Mouse (Mus musculus) hindbrain, embryonic 13.5 days (tissue): Measurements from ENCODE around the gene Umps. TPM values are rescaled to one million over a fixed set of nuclear protein-coding genes. Genes with fewer than 3 reads are reported as not detected.
A peak's percentile ranks its signal among the peaks of the same experiment; 100 is the strongest.

Experiments used
- ATAC-seq: fragments of 200-750 bp; cut with Nextera tagmentation; 2 replicates; pipeline ENCODE4 v1.8.0; 2017; ENCODE audit warnings: moderate TSS enrichment; ENCODE audit not compliant: low FRiP score
- H3K27ac ChIP-seq: fragments of 300-500 bp; sonication (generic); 2 replicates; pipeline ENCODE4 v1.5.1; 2015; ENCODE audit warnings: inconsistent platforms, mild to moderate bottlenecking, moderate library complexity
- H3K27me3 ChIP-seq: fragments of 300-500 bp; sonication (generic); 2 replicates; pipeline ENCODE4 v1.6.1; 2015; ENCODE audit warnings: mild to moderate bottlenecking, inconsistent platforms
- H3K36me3 ChIP-seq: fragments of 300-500 bp; sonication (generic); 2 replicates; pipeline ENCODE4 v1.6.1; 2015; ENCODE audit warnings: mild to moderate bottlenecking, inconsistent platforms
- H3K4me1 ChIP-seq: fragments of 300-500 bp; sonication (generic); replicated peaks from 2 replicates; pipeline ENCODE4 v1.6.1; 2015; ENCODE audit warnings: inconsistent platforms
- H3K4me2 ChIP-seq: fragments of 300-500 bp; sonication (generic); 2 replicates; pipeline ENCODE4 v1.6.1; 2015; ENCODE audit warnings: inconsistent platforms, mild to moderate bottlenecking, moderate library complexity
- H3K4me3 ChIP-seq: fragments of 300-500 bp; sonication (generic); 2 replicates; pipeline ENCODE4 v1.5.1; 2015; ENCODE audit warnings: mild to moderate bottlenecking, inconsistent platforms
- H3K9ac ChIP-seq: fragments of 300-500 bp; sonication (generic); 2 replicates; pipeline ENCODE4 v1.6.1; 2015; ENCODE audit warnings: mild to moderate bottlenecking, inconsistent platforms
- H3K9me3 ChIP-seq: fragments of 300-500 bp; sonication (generic); 2 replicates; pipeline ENCODE4 v1.6.1; 2016; ENCODE audit warnings: inconsistent platforms
- WGBS: fragments of 180-500 bp; shearing (Covaris S2); methylation state at CpG from one replicate; pipeline ENCODE4 v1.1.7; 2015; 5-methylcytosine and 5-hydroxymethylcytosine counted together
- polyA plus RNA-seq: library from polyadenylated mRNA; unstranded; fragments of >200 nt; fragmentation: Nextera tagmentation; extraction: Ambion mirVana; gene quantifications from 2 replicates; pipeline ENCODE4 v1.2.1, GENCODE M21; 2015

The Umps gene
- polyA plus RNA-seq, 1 experiment from 2014 or later = 22.0 TPM

- 75% methylated on average over 8 of the region's 8 CpGs for WGBS
Observed at GRCm38 (mm10) chr16:33937567-33937966, 29.3 kb downstream of the Umps start.

DNA sequence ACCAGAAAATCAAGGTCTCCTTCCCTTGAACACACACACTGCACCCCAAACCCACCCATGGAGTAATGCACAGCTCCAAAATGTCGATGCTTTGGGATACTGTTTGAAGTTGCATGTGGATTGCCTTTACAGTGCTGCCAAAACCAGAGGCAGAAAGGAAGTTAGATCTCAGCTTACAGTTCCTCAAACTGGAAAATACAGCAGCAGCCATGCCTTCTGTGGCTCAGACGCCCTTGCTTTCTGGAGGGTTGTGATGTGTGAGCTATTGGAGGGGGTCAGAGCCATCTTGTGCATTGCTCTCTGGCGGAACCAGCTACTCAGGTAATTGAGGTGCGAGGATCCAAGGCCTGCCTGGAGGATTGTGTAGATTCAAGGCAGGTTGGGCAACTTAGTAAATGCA is 30.0 kb downstream of the Umps start:
- no peak for ATAC-seq
- H3K27me3 ChIP-seq = peaks cover 3% of the 10 kb centered on the region; the same call in 1 of the 2 replicates
- WGBS = 87% methylated on average over 4 of the region's 4 CpGs

More at GRCm38 (mm10) chr16:33937567-33937966, 29.3 kb downstream of the Umps start:
- peaks cover 45% of the 10 kb centered on the region for H3K4me1 ChIP-seq
- peaks cover 3% of the 10 kb centered on the region; the same call in 1 of the 2 replicates for H3K27me3 ChIP-seq
- no peaks in the 10 kb centered on the region for H3K9me3 ChIP-seq
- ATAC-seq = no peak
- H3K36me3 ChIP-seq = no peaks in the 10 kb centered on the region
- H3K4me2 ChIP-seq = no peak overlapping the region
- no peak overlapping the region for H3K4me3 ChIP-seq
- no peak overlapping the region for H3K9ac ChIP-seq
- H3K27ac ChIP-seq = no peak overlapping the region

GRCm38 (mm10) chr16:33935407-33935785 is 31.4 kb downstream of the Umps start:
- 91% methylated on average over 6 of the region's 6 CpGs for WGBS
- H3K27ac ChIP-seq = no peak overlapping the region
- H3K4me3 ChIP-seq = no peak overlapping the region
- ATAC-seq = no peak
- no peak overlapping the region for H3K9ac ChIP-seq
- no peaks in the 10 kb centered on the region for H3K36me3 ChIP-seq
- peaks cover 24% of the 10 kb centered on the region for H3K4me1 ChIP-seq
- H3K27me3 ChIP-seq = peaks cover 3% of the 10 kb centered on the region; the same call in 1 of the 2 replicates
- H3K4me2 ChIP-seq = no peak overlapping the region
- H3K9me3 ChIP-seq = no peaks in the 10 kb centered on the region

More for the DNA sequence above, 30.0 kb downstream of the Umps start:
- no peak overlapping the region for H3K4me2 ChIP-seq
- no peaks in the 10 kb centered on the region for H3K36me3 ChIP-seq
- H3K27ac ChIP-seq = no peak overlapping the region
- peaks cover 39% of the 10 kb centered on the region for H3K4me1 ChIP-seq
- no peaks in the 10 kb centered on the region for H3K9me3 ChIP-seq
- H3K9ac ChIP-seq = no peak overlapping the region
- H3K4me3 ChIP-seq = no peak overlapping the region

DNA sequence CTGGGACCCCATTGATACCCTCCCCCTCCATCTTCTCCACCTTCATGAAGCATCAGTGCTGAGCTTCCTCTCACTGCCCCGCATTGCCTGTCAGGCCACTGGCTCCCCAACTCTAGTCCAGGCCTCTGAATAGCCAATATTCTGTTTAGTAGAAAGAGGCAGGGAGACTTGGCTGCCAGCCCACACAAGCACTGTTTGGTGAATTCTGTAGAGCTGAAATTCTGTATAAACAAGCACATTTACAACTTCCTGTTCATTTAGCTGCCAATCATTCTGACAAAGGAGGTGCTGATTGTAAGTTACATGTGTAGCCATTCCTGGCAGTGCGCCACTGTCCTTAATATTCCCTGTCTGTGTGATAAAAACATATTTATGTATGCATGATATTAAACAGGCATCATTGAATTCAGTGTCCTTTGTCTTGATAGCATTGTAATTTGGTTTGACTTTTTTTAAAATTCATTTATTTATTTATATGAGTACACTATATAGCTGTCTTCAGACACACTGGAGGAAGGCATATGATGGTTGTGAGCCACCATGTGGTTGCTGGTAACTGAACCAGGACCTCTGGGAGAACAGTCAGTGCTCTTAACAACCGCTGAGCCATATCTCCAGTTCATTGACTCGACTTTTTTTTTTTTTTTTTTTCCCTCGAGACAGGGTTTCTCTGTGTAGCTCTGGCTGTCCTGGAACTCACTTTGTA is 32.0 kb downstream of the Umps start:
- Histone ChIP-seq H3K4me2 (no peak overlapping the region), H3K27me3 (peaks cover 3% of the 10 kb centered on the region; the same call in 1 of the 2 replicates), H3K4me3 (no peak overlapping the region), H3K9me3 (no peaks in the 10 kb centered on the region), H3K9ac (peak overlapping the region; percentile 19; the same call in 1 of the 2 replicates), H3K27ac (peak overlapping the region; percentile 44; the same call in 1 of the 2 replicates), H3K36me3 (no peaks in the 10 kb centered on the region), H3K4me1 (peaks cover 18% of the 10 kb centered on the region)
- 63% methylated on average over 5 of the region's 5 CpGs for WGBS
- no peak for ATAC-seq

GRCm38 (mm10) chr16:33933411-33933810 is 33.4 kb downstream of the Umps start:
- Histone ChIP-seq H3K4me2 (no peak overlapping the region), H3K4me1 (peaks cover 24% of the 10 kb centered on the region), H3K9me3 (no peaks in the 10 kb centered on the region), H3K27me3 (peaks cover 3% of the 10 kb centered on the region; the same call in 1 of the 2 replicates), H3K9ac (no peak overlapping the region), H3K27ac (no peak overlapping the region), H3K36me3 (no peaks in the 10 kb centered on the region), H3K4me3 (no peak overlapping the region)
- no peak for ATAC-seq
- WGBS = 94% methylated on average over 11 of the region's 11 CpGs

DNA sequence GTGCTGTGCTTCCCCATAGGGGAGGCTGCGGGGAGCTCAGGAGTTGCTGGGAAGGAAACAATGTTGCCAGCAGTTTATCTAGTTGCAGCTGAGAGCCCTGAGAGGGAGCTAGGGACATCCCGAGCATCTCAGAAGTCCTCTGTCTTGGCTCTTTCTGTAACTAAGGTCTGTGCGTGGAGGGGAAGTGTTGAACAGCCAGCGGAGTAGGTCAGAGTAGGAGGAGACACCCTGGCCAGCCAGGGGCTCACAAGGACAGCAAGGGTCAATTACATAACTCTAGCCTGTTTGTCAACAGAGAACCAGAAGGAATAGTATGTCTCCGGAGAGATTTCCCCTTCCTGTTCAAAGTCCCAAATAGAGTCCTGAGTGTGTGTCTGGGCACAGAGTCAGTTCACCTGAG is 34.7 kb downstream of the Umps start:
- WGBS = 75% methylated on average over 5 of the region's 5 CpGs
- peaks cover 3% of the 10 kb centered on the region; the same call in 1 of the 2 replicates for H3K27me3 ChIP-seq
- no peak for ATAC-seq
- no peak overlapping the region for H3K4me2 ChIP-seq
- no peaks in the 10 kb centered on the region for H3K9me3 ChIP-seq
- no peak overlapping the region for H3K9ac ChIP-seq
- H3K4me1 ChIP-seq = peaks cover 24% of the 10 kb centered on the region
- no peak overlapping the region for H3K27ac ChIP-seq
- no peak overlapping the region for H3K4me3 ChIP-seq
- H3K36me3 ChIP-seq = no peaks in the 10 kb centered on the region

DNA sequence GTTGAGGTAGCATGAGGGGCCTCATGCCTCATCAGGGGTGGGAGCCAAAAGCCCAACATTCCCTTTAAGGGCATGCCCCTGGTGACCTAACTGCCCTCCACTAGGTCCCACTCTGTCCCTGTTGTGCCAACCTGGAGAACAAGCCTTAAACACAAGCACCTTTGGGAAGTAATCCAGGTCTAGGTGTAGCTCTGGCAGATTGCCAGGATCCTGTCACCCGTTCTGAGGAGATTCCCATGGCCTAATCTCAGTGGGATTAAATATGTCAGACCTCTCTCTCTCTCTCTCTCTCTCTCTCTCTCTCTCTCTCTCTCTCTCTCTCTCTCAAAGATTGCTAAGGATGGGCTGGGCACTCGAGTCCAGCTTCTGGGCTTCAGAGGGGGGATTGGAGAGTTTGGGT is 35.2 kb downstream of the Umps start:
- H3K4me1 ChIP-seq = peaks cover 24% of the 10 kb centered on the region
- H3K36me3 ChIP-seq = no peaks in the 10 kb centered on the region
- no peak overlapping the region for H3K9ac ChIP-seq
- WGBS = 62% methylated on average over 2 of the region's 2 CpGs
- H3K9me3 ChIP-seq = no peaks in the 10 kb centered on the region
- no peak for ATAC-seq
- H3K4me2 ChIP-seq = no peak overlapping the region
- H3K4me3 ChIP-seq = no peak overlapping the region
- peaks cover 3% of the 10 kb centered on the region; the same call in 1 of the 2 replicates for H3K27me3 ChIP-seq
- no peak overlapping the region for H3K27ac ChIP-seq

GRCm38 (mm10) chr16:33930785-33931184 is 36.1 kb downstream of the Umps start:
- 93% methylated on average over 6 of the region's 6 CpGs for WGBS
- no peak overlapping the region for H3K27ac ChIP-seq
- ATAC-seq = no peak
- H3K4me2 ChIP-seq = no peak overlapping the region
- no peak overlapping the region for H3K4me3 ChIP-seq
- peaks cover 24% of the 10 kb centered on the region for H3K4me1 ChIP-seq
- no peaks in the 10 kb centered on the region for H3K36me3 ChIP-seq
- no peak overlapping the region for H3K9ac ChIP-seq
- H3K9me3 ChIP-seq = no peaks in the 10 kb centered on the region
- H3K27me3 ChIP-seq = peaks cover 1% of the 10 kb centered on the region; the same call in 1 of the 2 replicates

GRCm38 (mm10) chr16:33928788-33929462 is 37.9 kb downstream of the Umps start:
- no peak overlapping the region for H3K4me2 ChIP-seq
- H3K27me3 ChIP-seq = no peaks in the 10 kb centered on the region; the same call in 1 of the 2 replicates
- WGBS = 72% methylated on average over 9 of the region's 9 CpGs
- no peak overlapping the region for H3K9ac ChIP-seq
- no peak overlapping the region for H3K27ac ChIP-seq
- H3K4me1 ChIP-seq = peaks cover 13% of the 10 kb centered on the region
- H3K4me3 ChIP-seq = no peak overlapping the region
- H3K36me3 ChIP-seq = no peaks in the 10 kb centered on the region
- H3K9me3 ChIP-seq = no peaks in the 10 kb centered on the region
- ATAC-seq = no peak

DNA sequence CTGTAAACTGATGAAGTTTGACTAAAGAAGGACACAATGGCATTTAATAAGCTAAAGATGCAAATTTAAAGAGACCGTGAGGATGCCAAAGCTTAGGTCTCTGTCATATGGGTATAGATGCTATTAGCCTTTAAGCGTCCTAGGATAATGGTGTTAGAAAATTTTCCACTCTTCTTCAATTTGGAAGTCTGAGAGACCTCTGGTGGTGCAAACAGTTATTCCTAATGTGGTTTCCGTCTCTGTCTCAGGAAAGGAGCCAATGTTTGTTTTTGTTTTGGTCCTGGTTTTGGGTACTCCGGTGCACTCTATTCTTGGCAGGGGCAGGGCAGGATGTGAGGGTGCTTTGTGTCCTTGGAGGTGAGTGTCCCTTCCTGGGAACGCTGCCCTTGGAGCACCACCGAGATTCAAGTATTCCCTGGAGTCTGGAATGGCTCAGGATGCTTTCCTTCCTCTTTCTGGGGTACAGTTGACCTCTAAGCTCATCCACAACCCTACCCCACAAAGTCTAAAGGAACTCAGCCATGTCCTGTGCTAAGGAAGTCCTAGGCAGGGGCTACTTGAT is 39.5 kb downstream of the Umps start:
- Histone ChIP-seq H3K4me3 (no peak overlapping the region), H3K4me2 (no peak overlapping the region), H3K27me3 (no peaks in the 10 kb centered on the region), H3K4me1 (peaks cover 15% of the 10 kb centered on the region), H3K27ac (no peak overlapping the region), H3K9me3 (no peaks in the 10 kb centered on the region), H3K36me3 (no peaks in the 10 kb centered on the region), H3K9ac (no peak overlapping the region)
- WGBS = 80% methylated on average over 6 of the region's 6 CpGs
- ATAC-seq = no peak

- H3K4me1 ChIP-seq = peaks cover 19% of the 10 kb centered on the region
- H3K4me3 ChIP-seq = no peak overlapping the region
- no peaks in the 10 kb centered on the region for H3K27me3 ChIP-seq
- no peaks in the 10 kb centered on the region for H3K36me3 ChIP-seq
- no peak for ATAC-seq
- no peak overlapping the region for H3K4me2 ChIP-seq
- H3K27ac ChIP-seq = no peak overlapping the region
- no peak overlapping the region for H3K9ac ChIP-seq
- no peaks in the 10 kb centered on the region for H3K9me3 ChIP-seq
- WGBS = 92% methylated on average over 8 of the region's 8 CpGs
Observed at GRCm38 (mm10) chr16:33923758-33924157, 43.1 kb downstream of the Umps start.

DNA sequence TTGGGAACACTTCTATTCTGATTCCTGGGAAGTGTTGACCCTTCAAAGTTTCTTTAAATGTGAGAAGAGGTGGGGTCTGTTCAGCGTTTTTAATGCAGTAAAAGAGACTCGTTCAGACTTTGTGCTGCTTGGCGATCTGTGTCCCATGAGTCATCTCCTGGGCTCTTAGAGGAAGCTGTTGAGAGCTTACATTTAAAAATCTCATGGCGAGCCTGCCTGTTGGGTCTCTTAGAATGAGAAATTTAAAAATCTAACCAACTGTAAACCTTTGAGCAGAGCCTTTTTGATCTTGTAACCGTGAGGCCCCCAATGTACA is 43.9 kb downstream of the Umps start:
- no peak for ATAC-seq
- H3K4me1 ChIP-seq = peaks cover 15% of the 10 kb centered on the region
- H3K4me2 ChIP-seq = no peak overlapping the region
- H3K27ac ChIP-seq = no peak overlapping the region
- no peaks in the 10 kb centered on the region for H3K27me3 ChIP-seq
- H3K9me3 ChIP-seq = no peaks in the 10 kb centered on the region
- no peak overlapping the region for H3K4me3 ChIP-seq
- no peaks in the 10 kb centered on the region for H3K36me3 ChIP-seq
- 82% methylated on average over 5 of the region's 5 CpGs for WGBS
- no peak overlapping the region for H3K9ac ChIP-seq
